27 mouse cellular contexts compared by ENCODE assay signal in the genomic region with DNA sequence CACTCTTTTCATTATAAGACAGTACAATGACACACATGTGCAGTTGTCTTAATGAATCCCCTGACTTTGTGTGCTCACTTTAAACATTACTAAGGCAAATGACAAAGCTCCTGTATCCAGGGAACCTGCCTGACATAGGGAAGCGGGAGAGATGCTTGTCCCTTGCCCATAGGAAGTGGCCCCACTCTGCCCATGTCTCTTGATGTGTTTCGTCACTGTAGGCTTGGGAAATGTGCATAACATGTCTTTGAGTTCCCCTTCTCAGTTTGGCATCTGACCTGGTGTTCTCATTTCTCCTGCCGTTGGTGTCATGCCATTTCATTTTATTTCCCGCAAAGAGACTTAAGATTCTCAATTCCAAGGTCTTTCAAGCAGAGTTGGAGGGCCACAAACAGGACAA.
"Had no signal": no experiment of that assay in that cellular context is flagged by ENCODE, and none has a peak within 500 bp of the region (broad histone marks: within the 10 kb centered on the region; RNA-seq: fewer than 3 reads in every experiment).

No protein-coding gene starts in this region.

- ATAC-seq: liver, embryonic 12.5 days; liver, postnatal 0 days; lung, postnatal 0 days; midbrain, embryonic 13.5 days; midbrain, embryonic 15.5 days; midbrain, embryonic 16.5 days had no signal

- H3K4me1 ChIP-seq: limb, embryonic 12.5 days; liver, embryonic 15.5 days; lung, embryonic 15.5 days; midbrain, embryonic 10.5 days; midbrain, embryonic 12.5 days had no signal

- DNase-seq: left cerebral cortex, postnatal 4 days; liver; liver, embryonic 13.5 days; liver, postnatal 0 days; lung, adult 18-20 months; lung, embryonic 14.5 days; lung, postnatal 10 days; lung, postnatal 14 days; lung, postnatal 36 days; lung, postnatal 4 days; midbrain, embryonic 14.5 days had no signal

- H3K4me3 ChIP-seq: left cerebral cortex, adult 2 months; limb, embryonic 10.5 days; limb, embryonic 12.5 days; limb, embryonic 13.5 days; limb, embryonic 15.5 days; liver, embryonic 12.5 days; liver, embryonic 13.5 days; liver, embryonic 15.5 days; lung, embryonic 15.5 days; megakaryocyte, embryonic 14.5 days; midbrain, embryonic 10.5 days; midbrain, embryonic 12.5 days; midbrain, embryonic 13.5 days; midbrain, embryonic 15.5 days; myocyte had no signal
